Mouse (Mus musculus): ENCODE data around the gene Ptprd.

The Ptprd gene

GRCm38 (mm10) chr4:76025571-76026325, 2186.0 kb downstream of the Ptprd start:
- DNase-seq (ENCODE audit: low spot score), result no peak

- DNase-seq (ENCODE audit: low spot score), result peak; percentile 39
Measured at GRCm38 (mm10) chr4:76024502-76024821, 2187.3 kb downstream of the Ptprd start.

GRCm38 (mm10) chr4:76023756-76024501, 2187.8 kb downstream of the Ptprd start:
- DNase-seq (ENCODE audit: low spot score), result no peak

GRCm38 (mm10) chr4:76021670-76022069, 2190.1 kb downstream of the Ptprd start:
- DNase-seq (ENCODE audit: low spot score), result no peak

- DNase-seq (ENCODE audit: low spot score), result no peak
Measured at GRCm38 (mm10) chr4:76015026-76015425, 2196.7 kb downstream of the Ptprd start.

GRCm38 (mm10) chr4:76014151-76014840, 2197.5 kb downstream of the Ptprd start:
- DNase-seq (ENCODE audit: low spot score), result no peak

GRCm38 (mm10) chr4:76008580-76008979, 2203.2 kb downstream of the Ptprd start:
- DNase-seq (ENCODE audit: low spot score), result no peak

- no peak for DNase-seq (ENCODE audit: low spot score)
Measured at GRCm38 (mm10) chr4:76007219-76007618, 2204.5 kb downstream of the Ptprd start.

GRCm38 (mm10) chr4:76006717-76007116, 2205.0 kb downstream of the Ptprd start:
- DNase-seq (ENCODE audit: low spot score), result no peak

GRCm38 (mm10) chr4:76004161-76004560, 2207.6 kb downstream of the Ptprd start:
- DNase-seq (ENCODE audit: low spot score), result no peak

- no peak for DNase-seq (ENCODE audit: low spot score)
Measured at GRCm38 (mm10) chr4:76000258-76000657, 2211.5 kb downstream of the Ptprd start.

GRCm38 (mm10) chr4:75995841-75996240, 2215.9 kb downstream of the Ptprd start:
- no peak for DNase-seq (ENCODE audit: low spot score)

- DNase-seq (ENCODE audit: low spot score), result no peak
Measured at GRCm38 (mm10) chr4:75994576-75994975, 2217.2 kb downstream of the Ptprd start.

- DNase-seq (ENCODE audit: low spot score), result no peak
Measured at GRCm38 (mm10) chr4:75993092-75993491, 2218.7 kb downstream of the Ptprd start.

GRCm38 (mm10) chr4:75991621-75992245, 2220.0 kb downstream of the Ptprd start:
- no peak for DNase-seq (ENCODE audit: low spot score)

GRCm38 (mm10) chr4:75974728-75975127, 2237.0 kb downstream of the Ptprd start:
- DNase-seq (ENCODE audit: low spot score), result no peak

- no peak for DNase-seq (ENCODE audit: low spot score)
Measured at GRCm38 (mm10) chr4:75973322-75973721, 2238.4 kb downstream of the Ptprd start.

- DNase-seq (ENCODE audit: low spot score), result no peak
Measured at GRCm38 (mm10) chr4:75969961-75970360, 2241.8 kb downstream of the Ptprd start.

- DNase-seq (ENCODE audit: low spot score), result no peak
Measured at GRCm38 (mm10) chr4:75968618-75969017, 2243.1 kb downstream of the Ptprd start.

GRCm38 (mm10) chr4:75965810-75966209, 2246.0 kb downstream of the Ptprd start:
- DNase-seq (ENCODE audit: low spot score), result no peak

- no peak for DNase-seq (ENCODE audit: low spot score)
Measured at GRCm38 (mm10) chr4:75962916-75963315, 2248.8 kb downstream of the Ptprd start.

GRCm38 (mm10) chr4:75961865-75962264, 2249.9 kb downstream of the Ptprd start:
- no peak for DNase-seq (ENCODE audit: low spot score)
